Comparison of ENCODE assay signal across 34 mouse cellular contexts in the genomic region with DNA sequence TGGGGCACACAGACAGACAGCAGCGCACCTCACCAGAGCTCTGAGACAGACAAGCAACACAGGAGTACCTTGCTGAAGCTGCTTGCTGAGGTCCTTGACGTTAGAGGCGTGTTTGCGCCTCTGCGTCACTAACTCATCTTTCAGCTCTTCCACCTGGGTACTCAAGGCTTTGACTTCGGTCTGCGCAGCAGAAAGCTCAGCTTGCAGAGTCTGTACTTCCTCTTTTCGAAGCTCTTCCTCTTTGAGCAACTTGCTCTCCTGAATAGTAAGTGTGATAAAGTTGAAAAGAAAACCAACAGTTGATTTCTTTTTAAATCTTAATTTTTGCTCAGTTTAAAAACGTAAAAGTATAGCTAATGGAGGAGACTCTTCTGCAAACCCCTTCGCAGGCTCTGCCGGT. TPM values are rescaled to one million over a fixed set of nuclear protein-coding genes. Genes with fewer than 3 reads are reported as not detected.
A peak's percentile ranks its signal among the peaks of the same experiment; 100 is the strongest.
DNase-seq lines count a peak whose midpoint lies in the region; ATAC-seq and TF ChIP-seq lines count a peak whose summit lies in the region.
"Had no signal": no experiment of that assay in that cellular context is flagged by ENCODE, and none has a peak within 500 bp of the region (broad histone marks: within the 10 kb centered on the region; RNA-seq: fewer than 3 reads in every experiment).

No protein-coding gene starts in this region.

- dilution Hi-C loops in CH12.LX (cut with MboI; ENCODE audit: extremely low pct_ligation_motif_present, extremely low pct_unique_long_range_greater_than_20kb, low sequenced_read_pairs): no loop called here

- peaks cover 63 to 91% of the 10 kb centered on the region in 2 experiments for H3K36me3 ChIP-seq in CH12.LX (replicated peaks in 1 of 2; ENCODE audit: control insufficient read depth in 1 of 2, insufficient read depth in 1 of 2, low read length in 1 of 2)
- H3K36me3 ChIP-seq in kidney, embryonic 15.5 days: peaks cover 93% of the 10 kb centered on the region
- peaks cover 89% of the 10 kb centered on the region for H3K36me3 ChIP-seq in hindbrain, embryonic 14.5 days (replicated peaks; ENCODE audit: control insufficient read depth, insufficient read depth)

- no peak for TF ChIP-seq POLR2A in CH12.LX (IDR thresholded peaks at IDR 0.05; ENCODE audit: low read depth, low read length)

- TF ChIP-seq CTCF in CH12.LX (conservative IDR thresholded peaks at IDR 0.05 in 1 of 2, IDR thresholded peaks at IDR 0.05 in 1 of 2; ENCODE audit: low read depth in 2 of 2, low read length in 2 of 2): no peak

- no peak overlapping the region for H3K27ac ChIP-seq in CH12.LX (ENCODE audit: insufficient read depth, low read depth)
- no peak overlapping the region for H3K27ac ChIP-seq in kidney, embryonic 15.5 days
- no peak overlapping the region for H3K27ac ChIP-seq in hindbrain, embryonic 14.5 days
- H3K27ac ChIP-seq: forebrain, embryonic 15.5 days; heart, adult 2 months; heart, embryonic 13.5 days; hindbrain, embryonic 10.5 days; limb, embryonic 12.5 days; liver, embryonic 15.5 days; stomach, postnatal 0 days had no signal

- H3K4me2 ChIP-seq in CH12.LX (ENCODE audit: insufficient read depth, low read depth, poor library complexity, severe bottlenecking): no peak overlapping the region
- H3K4me2 ChIP-seq in kidney, embryonic 15.5 days: no peak overlapping the region
- no peak overlapping the region for H3K4me2 ChIP-seq in hindbrain, embryonic 14.5 days (replicated peaks)
- H3K4me2 ChIP-seq: forebrain, embryonic 15.5 days; heart, embryonic 13.5 days; limb, embryonic 12.5 days; liver, embryonic 15.5 days; lung, embryonic 14.5 days; midbrain, embryonic 11.5 days had no signal

- no peaks in the 10 kb centered on the region for H3K9me3 ChIP-seq in CH12.LX (replicated peaks; ENCODE audit: low read length)
- H3K9me3 ChIP-seq in kidney, embryonic 15.5 days (replicated peaks): no peaks in the 10 kb centered on the region
- no peaks in the 10 kb centered on the region for H3K9me3 ChIP-seq in hindbrain, embryonic 14.5 days (ENCODE audit: control insufficient read depth, low read length)
- H3K9me3 ChIP-seq: forebrain, embryonic 15.5 days; heart, embryonic 13.5 days; hindbrain, embryonic 10.5 days; limb, embryonic 12.5 days; liver, embryonic 15.5 days had no signal

- no peak for TF ChIP-seq RAD21 in CH12.LX (IDR thresholded peaks at IDR 0.05; ENCODE audit: low read depth, low read length)

- 91% methylated on average over 11 of the region's 11 CpGs for WGBS in kidney, embryonic 15.5 days
- WGBS in hindbrain, embryonic 14.5 days: 96% methylated on average over 11 of the region's 11 CpGs

- H3K4me3 ChIP-seq in CH12.LX (replicated peaks in 1 of 3; ENCODE audit: low read depth in 2 of 3, low read length in 2 of 3, poor library complexity in 1 of 3): no peak overlapping the region
- no peak overlapping the region for H3K4me3 ChIP-seq in kidney, embryonic 15.5 days (replicated peaks)
- H3K4me3 ChIP-seq in hindbrain, embryonic 14.5 days (replicated peaks; ENCODE audit: low read length): no peak overlapping the region
- H3K4me3 ChIP-seq: forebrain, embryonic 15.5 days; heart, adult 2 months; heart, embryonic 13.5 days; hindbrain, embryonic 10.5 days; limb, embryonic 12.5 days; liver, embryonic 15.5 days had no signal

- H3K4me1 ChIP-seq in CH12.LX (ENCODE audit: control insufficient read depth in 1 of 2, insufficient read depth in 2 of 2): peaks cover 0 to 10% of the 10 kb centered on the region in 2 experiments; a peak in 2 of 4 replicates
- H3K4me1 ChIP-seq in kidney, embryonic 15.5 days: no peaks in the 10 kb centered on the region
- H3K4me1 ChIP-seq in hindbrain, embryonic 14.5 days (replicated peaks; ENCODE audit: control insufficient read depth, insufficient read depth, low read length): no peaks in the 10 kb centered on the region
- H3K4me1 ChIP-seq: forebrain, embryonic 15.5 days; hindbrain, embryonic 10.5 days; limb, embryonic 12.5 days had no signal

- no peaks in the 10 kb centered on the region for H3K79me2 ChIP-seq in CH12.LX (replicated peaks; ENCODE audit: control insufficient read depth, extremely low read depth, insufficient read depth, poor library complexity, severe bottlenecking)

- H3K27me3 ChIP-seq in CH12.LX (replicated peaks): no peaks in the 10 kb centered on the region
- no peaks in the 10 kb centered on the region for H3K27me3 ChIP-seq in kidney, embryonic 15.5 days
- H3K27me3 ChIP-seq in hindbrain, embryonic 14.5 days (ENCODE audit: control insufficient read depth, insufficient read depth, low read length): no peaks in the 10 kb centered on the region
- H3K27me3 ChIP-seq: forebrain, embryonic 15.5 days; heart, embryonic 13.5 days; limb, embryonic 12.5 days; liver, embryonic 15.5 days had no signal

- DNase-seq in 416B (ENCODE audit: low read depth): peak; percentile 47
- DNase-seq in CH12.LX (ENCODE audit: extremely low read depth): peak; percentile 50
- no peak for DNase-seq in hindbrain, embryonic 14.5 days (ENCODE audit: low spot score)
- no peak for DNase-seq in kidney, adult 9 months
- DNase-seq: adrenal gland, adult 2 months; adrenal gland, postnatal 36 days; cerebellum, adult 18-20 months; cerebellum, postnatal 25 days; gastrocnemius, postnatal 25 days; heart, adult 2 months; heart, postnatal 10 days; kidney, adult 8-10 months; kidney, postnatal 14 days; layer of hippocampus, adult 9-11 months; lung, embryonic 14.5 days; lung, postnatal 14 days; retina, postnatal 1 day; right cerebral cortex, postnatal 14 days; thymus, adult 18-20 months; thymus, postnatal 36 days had no signal

- no peak overlapping the region for H3K9ac ChIP-seq in CH12.LX (ENCODE audit: insufficient read depth, low read depth)
- H3K9ac ChIP-seq in kidney, embryonic 15.5 days: no peak overlapping the region
- H3K9ac ChIP-seq in hindbrain, embryonic 14.5 days: no peak overlapping the region
- H3K9ac ChIP-seq: forebrain, embryonic 15.5 days; heart, embryonic 13.5 days; limb, embryonic 12.5 days; liver, embryonic 15.5 days; lung, embryonic 14.5 days had no signal

- peak; percentile 90 for ATAC-seq in granulocyte monocyte progenitor cell, adult 5-6 weeks (replicated peaks; ENCODE audit: poor library complexity, severe bottlenecking)
- ATAC-seq in neutrophil, adult 5-6 weeks (ENCODE audit: extremely low read depth, insufficient number of reproducible peaks, low FRiP score, poor library complexity, severe bottlenecking): peak; percentile 92
- no peak for ATAC-seq in kidney, embryonic 15.5 days (replicated peaks; ENCODE audit: low FRiP score)
- ATAC-seq in hindbrain, embryonic 14.5 days (ENCODE audit: low FRiP score): no peak
- ATAC-seq: forebrain, embryonic 15.5 days; intestine, embryonic 16.5 days had no signal

- in situ Hi-C loops in CH12.LX (cut with MboI; ENCODE audit: low pct_ligation_motif_present, low pct_unique_long_range_greater_than_20kb, low sequenced_read_pairs): no loop called here

- TF ChIP-seq EP300 in CH12.LX (IDR thresholded peaks at IDR 0.05; ENCODE audit: low read length): no peak

TF ChIP-seq in CH12.LX, 34 proteins besides CTCF, POLR2A, EP300 and RAD21:
- TF ChIP-seq MAFK (IDR thresholded peaks at IDR 0.05; ENCODE audit: insufficient replicate concordance, low read length): no peak
- no peak for TF ChIP-seq CHD2 (IDR thresholded peaks at IDR 0.05; ENCODE audit: low read length)
- TF ChIP-seq ZNF384 (IDR thresholded peaks at IDR 0.05; ENCODE audit: low read depth, low read length): no peak
- no peak for TF ChIP-seq ZKSCAN1 (IDR thresholded peaks at IDR 0.05; ENCODE audit: borderline replicate concordance, low read depth, low read length)
- TF ChIP-seq RCOR1 (conservative IDR thresholded peaks at IDR 0.05; ENCODE audit: low read depth, low read length): no peak
- no peak for TF ChIP-seq MXI1 (IDR thresholded peaks at IDR 0.05; ENCODE audit: low read depth, low read length)
- no peak for TF ChIP-seq PAX5 (IDR thresholded peaks at IDR 0.05; ENCODE audit: low read length)
- TF ChIP-seq MAZ (IDR thresholded peaks at IDR 0.05; ENCODE audit: low read depth, low read length): no peak
- no peak for TF ChIP-seq JUND (conservative IDR thresholded peaks at IDR 0.05; ENCODE audit: low read depth, low read length)
- TF ChIP-seq UBTF (IDR thresholded peaks at IDR 0.05; ENCODE audit: low read depth, low read length): no peak
- no peak for TF ChIP-seq ZC3H11A (IDR thresholded peaks at IDR 0.05; ENCODE audit: low read depth, low read length)
- no peak for TF ChIP-seq JUN (IDR thresholded peaks at IDR 0.05; ENCODE audit: insufficient read depth, low read depth, low read length)
- TF ChIP-seq BHLHE40 (IDR thresholded peaks at IDR 0.05; ENCODE audit: low read depth, low read length): no peak

RNA-seq across cellular contexts. Expression of a gene that starts 24.6 kb away (rescaled TPM):
- total RNA-seq in CH12.LX (2012; rRNA removed) (3.4 and 4.2 TPM in 2 replicates), CH12.LX (2014; rRNA removed) (2.2 and 2.7 TPM in 2 replicates)
- 7.5 and 8.6 TPM in 2 replicates for polyA plus RNA-seq in CH12.LX (2012; ENCODE audit: insufficient read length, low read depth)
- 3.4 and 8.7 TPM in 2 replicates for total RNA-seq in granulocyte monocyte progenitor cell, adult 5-6 weeks (2014; fragmentation: Nextera tagmentation)
- 12.7 and 20.6 TPM in 2 replicates for total RNA-seq in granulocyte monocyte progenitor cell, adult 5-6 weeks (2017)
- 72.7 and 73.7 TPM in 2 replicates for total RNA-seq in neutrophil, adult 5-6 weeks (2017)
- polyA plus RNA-seq in kidney, embryonic 15.5 days (2015; fragmentation: Nextera tagmentation; extraction: Ambion mirVana): 18.3 and 23.3 TPM in 2 replicates
- 24.3 and 27.2 TPM in 2 replicates for polyA plus RNA-seq in hindbrain, embryonic 14.5 days (2014; fragmentation: Nextera tagmentation; extraction: Ambion mirVana)

RNA-seq across cellular contexts. Expression of a gene that starts 28.6 kb away (rescaled TPM):
- total RNA-seq in CH12.LX (2012; rRNA removed) (not detected in 2 replicates), CH12.LX (2014; rRNA removed) (not detected in 2 replicates)
- 0.05 and 0.07 TPM in 2 replicates for polyA plus RNA-seq in CH12.LX (2012; ENCODE audit: insufficient read length, low read depth)
- total RNA-seq in granulocyte monocyte progenitor cell, adult 5-6 weeks (2014; fragmentation: Nextera tagmentation): not detected in 2 replicates
- not detected in 2 replicates for total RNA-seq in granulocyte monocyte progenitor cell, adult 5-6 weeks (2017)
- total RNA-seq in neutrophil, adult 5-6 weeks (2017): not detected in 2 replicates
- 0.66 and 0.80 TPM in 2 replicates for polyA plus RNA-seq in kidney, embryonic 15.5 days (2015; fragmentation: Nextera tagmentation; extraction: Ambion mirVana)
- polyA plus RNA-seq in hindbrain, embryonic 14.5 days (2014; fragmentation: Nextera tagmentation; extraction: Ambion mirVana): 1.1 and 1.3 TPM in 2 replicates
- total RNA-seq: adrenal gland, adult 2 months; gastrocnemius, adult 18-20 months; gastrocnemius, postnatal 25 days; heart, adult 2 months; liver, adult 2 months had no signal
- polyA plus RNA-seq: adrenal gland, adult 2 months; C2C12; liver, adult 2 months had no signal

Comparison
In these comparisons a context has a peak if more than half of its experiments do, and no peak if none do; other contexts are left out.
1. DNase-seq: peak in 416B (single experiment) and CH12.LX (single experiment); none in hindbrain, embryonic 14.5 days (single experiment) and kidney, adult 9 months (single experiment).
2. ATAC-seq: peak in granulocyte monocyte progenitor cell, adult 5-6 weeks (single experiment) and neutrophil, adult 5-6 weeks (single experiment); none in kidney, embryonic 15.5 days (single experiment) and hindbrain, embryonic 14.5 days (single experiment).